Mouse (Mus musculus) cerebral cortex, adult 2 months (tissue): ENCODE measurements around the gene Lemd2.

ENCODE experiments used
- WGBS: fragments of 180-500 bp; shearing (Covaris S2); methylation state at CpG from one replicate; pipeline ENCODE4 v1.1.7; 2018; 5-methylcytosine and 5-hydroxymethylcytosine counted together

Gene Lemd2

DNA sequence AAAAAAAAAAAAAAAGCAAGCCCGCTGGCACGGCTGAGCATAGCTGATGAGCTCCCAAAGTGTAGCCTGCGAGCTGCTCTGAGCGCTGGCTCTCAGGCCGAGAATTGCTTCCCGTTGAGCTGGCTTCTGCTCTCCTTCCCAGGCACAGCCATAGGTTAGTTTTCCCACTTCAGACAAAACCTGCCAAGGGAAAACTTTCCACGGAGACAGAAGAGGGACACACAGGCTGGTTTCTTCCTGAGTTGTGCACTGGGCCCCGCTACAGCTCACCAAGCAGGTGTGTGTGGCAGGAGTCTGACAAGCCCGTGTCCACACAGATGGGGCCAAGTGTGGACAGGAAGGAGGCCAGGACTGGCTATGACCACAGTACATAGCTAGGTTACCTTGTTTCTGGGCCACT is 15.4 kb downstream of the Lemd2 start:
- 59% methylated on average over 9 of the region's 9 CpGs for WGBS

DNA sequence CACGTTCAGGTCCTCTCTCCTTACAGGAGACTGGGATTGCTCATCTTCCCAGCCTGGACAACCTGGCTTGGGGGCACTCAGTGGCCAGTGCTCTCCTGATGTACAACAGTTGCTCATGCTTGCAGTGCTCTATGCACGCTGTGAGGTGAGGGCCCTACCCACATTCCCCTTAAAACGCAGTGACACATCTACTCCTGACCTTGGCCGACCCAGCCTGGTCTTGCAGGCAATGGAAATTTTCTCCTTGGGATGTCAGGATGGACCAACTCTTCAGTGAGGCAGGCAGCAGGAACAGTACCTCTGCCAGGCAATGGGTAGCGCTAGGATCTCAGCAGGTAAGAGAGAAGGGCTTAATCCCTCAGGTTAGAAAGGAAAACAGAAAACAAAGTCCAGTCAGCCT is 17.2 kb downstream of the Lemd2 start:
- 73% methylated on average over 5 of the region's 5 CpGs for WGBS

GRCm38 (mm10) chr17:27186068-27186467 is 18.2 kb downstream of the Lemd2 start:
- WGBS, result 96% methylated on average over 3 of the region's 3 CpGs

DNA sequence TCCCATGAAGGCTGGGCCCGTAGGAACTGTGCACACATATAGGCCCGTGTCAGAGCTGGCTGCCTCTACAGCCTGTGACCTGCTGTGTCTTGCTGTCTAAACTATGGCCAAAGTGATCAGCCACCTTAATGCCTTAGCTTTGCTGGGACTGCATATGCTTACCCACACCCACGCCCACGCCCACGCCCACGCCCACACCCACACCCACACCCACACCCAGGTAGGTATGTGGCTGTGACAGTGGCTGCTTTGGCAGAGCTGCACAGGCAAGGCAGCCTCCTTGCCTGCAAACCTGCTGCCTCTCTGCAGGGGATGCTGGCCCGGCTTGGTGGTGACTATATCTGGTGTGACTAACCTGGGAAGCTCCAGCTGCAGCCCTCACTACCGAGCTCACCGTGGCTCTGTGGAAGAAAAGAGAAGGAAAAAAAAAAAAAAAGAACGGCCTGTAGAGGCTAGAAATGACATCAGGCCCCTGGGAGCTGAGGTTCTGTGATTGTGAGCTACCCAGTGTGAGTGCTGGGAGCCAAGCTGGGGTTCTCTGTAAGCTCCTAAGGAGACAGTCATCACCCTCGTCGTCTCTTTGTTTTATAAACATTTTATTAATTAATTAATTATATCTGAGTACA is 20.5 kb downstream of the Lemd2 start:
- WGBS, result 83% methylated on average over 12 of the region's 12 CpGs

GRCm38 (mm10) chr17:27182401-27182800 is 21.9 kb downstream of the Lemd2 start:
- 79% methylated on average over 5 of the region's 5 CpGs for WGBS

GRCm38 (mm10) chr17:27181666-27182065 is 22.6 kb downstream of the Lemd2 start:
- 64% methylated on average over 3 of the region's 3 CpGs for WGBS

DNA sequence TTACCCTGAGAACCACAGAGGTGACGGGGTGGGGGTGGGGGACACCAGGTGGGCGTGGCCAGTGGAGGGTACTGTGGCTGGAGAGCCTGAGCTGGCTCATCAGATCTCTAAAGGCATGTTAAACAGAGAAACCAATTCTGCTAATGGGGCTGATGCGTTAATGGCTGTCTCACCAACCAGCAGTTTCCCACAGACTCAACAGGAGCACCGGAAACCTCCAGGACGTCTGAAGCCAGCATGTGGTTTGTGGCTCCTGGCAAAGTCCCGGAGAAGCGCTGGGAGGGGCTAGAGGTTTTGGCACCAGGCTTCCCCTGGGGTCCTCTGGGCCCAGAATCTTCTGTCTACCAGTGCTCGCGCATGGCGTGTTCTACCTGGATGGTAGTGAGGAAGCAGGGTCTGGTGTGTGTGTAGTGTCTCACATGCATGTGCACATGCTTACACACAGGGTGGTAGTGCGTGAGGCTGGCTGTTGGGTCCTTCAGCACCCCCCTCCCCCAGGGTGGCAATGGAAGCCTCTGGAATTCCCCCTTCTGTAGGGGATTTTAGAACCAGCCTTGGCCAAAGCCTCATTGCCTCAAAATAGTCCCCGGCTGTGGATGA is 24.5 kb downstream of the Lemd2 start:
- WGBS, result 75% methylated on average over 12 of the region's 12 CpGs

DNA sequence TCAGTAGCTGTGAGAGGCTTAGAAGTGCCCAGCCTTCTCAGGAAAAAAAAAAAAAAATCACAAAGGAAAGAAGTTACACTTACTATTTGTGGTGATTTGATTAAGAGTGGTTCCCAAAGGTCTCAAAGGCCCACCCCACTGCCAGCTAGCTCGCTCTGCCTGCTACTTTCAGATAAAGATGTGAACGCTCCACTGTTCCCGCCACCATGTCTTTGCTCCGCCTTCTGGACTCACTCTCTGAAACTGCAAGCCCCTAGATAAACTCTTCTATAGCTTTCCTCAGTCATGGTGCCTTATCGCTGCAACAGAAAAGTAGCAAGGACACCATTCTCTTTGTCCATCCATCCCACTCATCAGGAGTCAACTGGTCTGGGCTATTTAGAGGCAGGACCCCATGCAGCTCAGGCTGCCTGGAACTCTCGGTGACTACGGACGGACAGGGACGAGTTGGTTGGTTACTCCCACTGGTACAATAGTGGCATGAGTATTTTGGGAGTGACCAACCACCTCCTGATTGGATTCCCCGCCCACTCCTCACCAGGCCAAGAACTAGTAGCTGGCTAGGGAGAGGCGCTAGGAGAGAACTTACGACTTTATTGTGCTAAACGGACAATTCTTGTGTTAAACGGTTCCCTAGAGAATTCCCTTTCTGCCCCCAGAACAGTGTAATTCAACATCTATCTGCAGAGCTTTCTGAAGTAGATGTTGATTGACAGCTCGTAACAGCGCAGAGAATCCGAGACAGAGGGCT is 25.7 kb downstream of the Lemd2 start:
- WGBS, result 93% methylated on average over 17 of the region's 17 CpGs

DNA sequence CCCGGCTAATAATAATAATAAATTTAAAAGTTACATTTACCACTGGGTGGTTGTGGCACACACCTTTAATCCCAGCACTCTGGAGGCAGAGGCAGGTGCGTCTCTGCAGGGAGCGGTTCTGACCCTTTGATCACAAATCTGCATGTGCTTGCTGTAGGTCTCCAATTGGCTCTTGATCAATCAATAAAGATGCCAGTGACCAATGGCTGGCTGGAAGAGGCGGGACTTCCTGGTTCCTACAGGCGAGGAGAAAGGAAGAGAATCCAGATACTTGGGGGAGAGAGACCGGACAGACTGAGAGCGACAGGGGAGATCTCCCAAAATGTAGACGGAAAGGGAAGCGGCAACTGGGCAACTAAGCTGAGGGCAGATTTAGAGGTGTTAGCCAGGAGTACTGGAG is 26.2 kb downstream of the Lemd2 start:
- 87% methylated on average over 9 of the region's 9 CpGs for WGBS

DNA sequence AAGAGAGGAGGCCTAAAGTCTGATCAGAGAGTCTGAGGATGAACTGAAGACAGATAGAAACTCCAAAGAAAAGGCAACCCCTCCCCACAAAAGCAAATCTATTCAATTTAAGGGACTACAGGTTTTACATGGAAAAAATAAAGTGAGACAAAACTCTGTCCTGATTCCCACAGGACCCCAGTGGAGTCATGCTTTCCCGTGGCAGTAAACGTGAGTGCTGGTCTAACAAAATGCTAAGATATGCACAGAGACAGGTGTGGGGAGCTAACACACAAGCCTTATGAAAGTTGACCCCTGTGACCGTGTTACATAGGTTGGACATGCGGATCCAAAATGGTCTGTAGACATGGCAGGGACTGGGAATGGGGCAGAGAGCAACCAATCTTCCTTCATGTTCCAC is 27.5 kb downstream of the Lemd2 start:
- 96% methylated on average over 4 of the region's 4 CpGs for WGBS

DNA sequence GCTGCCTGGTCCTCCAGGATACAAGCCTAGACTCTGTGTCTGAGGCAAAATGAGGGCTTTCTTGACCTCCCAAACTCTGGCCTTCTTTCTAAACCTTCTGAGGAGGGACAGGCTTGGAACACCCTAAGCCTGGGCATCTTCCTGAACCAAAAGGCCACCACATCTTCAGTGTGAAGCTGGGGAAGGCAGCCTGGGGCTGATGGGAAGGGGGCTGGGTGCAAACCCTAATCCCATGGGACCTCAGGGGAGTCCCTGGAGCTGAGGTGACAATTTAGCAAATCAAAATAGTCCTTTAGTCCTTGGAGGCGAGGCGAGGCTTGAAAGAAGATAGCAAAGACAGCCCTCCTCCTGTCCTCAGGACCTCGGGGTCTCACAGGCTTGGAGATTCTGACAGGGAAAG is 28.0 kb downstream of the Lemd2 start:
- 82% methylated on average over 3 of the region's 3 CpGs for WGBS

DNA sequence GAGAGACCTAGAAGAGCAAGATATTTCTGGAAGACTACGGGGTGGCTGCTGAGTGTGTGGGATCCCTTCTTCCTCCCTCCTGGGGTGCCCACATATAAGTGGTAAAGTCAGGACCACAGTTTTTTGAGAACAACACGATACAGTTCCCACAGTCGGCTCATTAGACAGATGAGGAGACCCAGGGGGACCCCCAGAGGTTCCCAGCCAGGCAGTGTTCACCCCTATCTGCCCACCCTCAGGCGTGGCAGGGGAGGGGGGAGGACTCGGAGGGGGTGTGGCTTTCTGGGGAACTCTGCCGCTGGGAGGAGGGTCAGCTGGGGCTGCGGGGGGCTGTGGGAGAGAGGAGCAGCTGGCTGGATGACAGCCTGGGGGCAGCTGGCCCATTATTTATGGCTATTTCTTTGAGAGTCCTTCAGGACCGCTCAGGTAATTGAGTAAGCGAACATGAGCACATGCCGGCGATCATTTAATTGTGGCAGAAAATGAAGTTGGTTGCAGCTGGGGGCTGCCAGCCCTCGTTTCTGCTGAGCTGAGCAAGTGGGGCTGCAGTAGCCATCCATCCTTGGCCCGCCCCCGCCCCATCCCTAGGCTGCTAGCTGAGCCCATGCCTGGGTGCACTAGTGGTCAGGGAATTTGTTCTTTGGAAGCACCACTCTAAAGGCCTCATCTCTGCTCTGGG is 28.9 kb downstream of the Lemd2 start:
- WGBS, result 38% methylated on average over 14 of the region's 14 CpGs

DNA sequence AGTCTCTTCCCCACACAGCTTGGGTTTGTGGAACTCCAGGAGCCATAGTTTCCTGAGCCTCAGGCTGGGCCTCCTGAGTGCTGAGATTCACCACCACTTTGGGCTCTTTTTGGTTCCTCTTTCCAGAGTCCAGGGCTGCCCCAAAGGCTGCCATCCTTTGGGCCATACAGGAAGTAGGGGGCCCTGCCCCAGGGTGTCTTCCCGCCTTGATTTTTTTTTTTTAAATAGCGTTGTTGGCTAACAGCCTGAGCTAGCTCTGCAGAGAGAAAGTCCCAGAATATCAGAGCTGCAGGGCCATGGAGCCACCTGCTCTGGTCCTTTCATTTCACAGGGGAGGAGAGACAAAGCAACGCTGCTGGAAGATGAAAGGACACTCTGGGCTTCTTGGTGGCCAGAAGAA is 30.6 kb downstream of the Lemd2 start:
- WGBS, result 38% methylated on average over 3 of the region's 3 CpGs

DNA sequence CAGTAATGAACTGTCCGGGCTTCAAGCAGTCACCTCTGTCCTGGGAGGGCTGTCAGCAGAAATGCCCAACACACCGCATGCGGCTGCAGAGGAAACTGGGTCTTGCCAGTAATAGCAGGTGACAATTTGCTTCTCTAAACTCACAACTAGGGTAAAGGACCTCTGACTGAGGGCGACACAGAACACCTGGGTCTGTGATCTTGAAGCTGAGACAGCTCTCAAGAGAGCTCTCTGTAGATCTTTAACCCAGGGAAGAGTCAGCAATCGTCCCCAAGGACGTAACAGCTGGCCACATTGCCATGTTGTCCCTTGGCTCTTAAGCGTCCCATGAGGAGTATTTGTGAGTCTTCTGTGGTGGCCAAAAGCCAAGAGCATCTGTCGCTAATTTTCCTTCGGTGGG is 31.8 kb downstream of the Lemd2 start:
- WGBS, result 81% methylated on average over 9 of the region's 9 CpGs

DNA sequence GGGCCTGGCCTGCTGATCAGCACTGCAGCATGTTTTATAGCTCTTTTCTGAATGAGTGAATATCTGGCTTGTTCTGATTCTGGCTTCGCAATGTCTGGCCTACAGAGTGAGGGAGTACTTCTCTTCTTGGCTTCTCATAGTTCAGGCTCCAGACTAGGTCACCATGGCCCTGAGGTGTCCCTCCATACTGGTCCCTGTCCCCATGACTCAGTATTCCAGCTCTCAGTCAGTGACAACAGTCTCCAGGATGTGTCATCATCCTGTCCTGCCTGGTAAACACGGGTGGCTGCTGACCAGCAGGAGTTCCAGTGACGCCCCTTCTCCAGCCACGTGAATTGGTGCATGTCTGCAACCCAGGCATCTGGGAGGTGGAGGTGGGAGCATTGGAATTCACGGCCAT is 33.1 kb downstream of the Lemd2 start:
- 75% methylated on average over 5 of the region's 5 CpGs for WGBS

- 70% methylated on average over 11 of the region's 11 CpGs for WGBS
These were observed 34.1 kb downstream of the Lemd2 start for GRCm38 (mm10) chr17:27169952-27170695.

DNA sequence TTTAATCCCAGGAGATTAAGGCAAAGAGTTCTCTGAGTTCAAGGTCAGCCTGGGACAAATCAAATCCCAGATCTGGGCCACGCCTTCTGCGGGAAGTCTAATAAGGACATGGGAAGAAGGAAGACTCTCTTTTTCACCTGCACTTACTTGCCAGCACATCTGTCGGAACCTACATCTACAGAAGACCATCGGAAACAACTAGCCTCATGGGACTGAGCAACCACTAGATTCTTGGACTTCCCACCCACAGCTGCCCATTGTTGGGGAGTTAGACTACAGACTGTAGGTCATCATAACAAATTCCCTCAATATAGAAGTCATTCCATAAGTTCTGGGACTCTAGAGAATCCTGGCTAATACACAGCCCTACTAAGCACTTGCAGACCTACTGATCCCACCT is 35.7 kb downstream of the Lemd2 start:
- WGBS, result over 99% methylated on average over 4 of the region's 4 CpGs

DNA sequence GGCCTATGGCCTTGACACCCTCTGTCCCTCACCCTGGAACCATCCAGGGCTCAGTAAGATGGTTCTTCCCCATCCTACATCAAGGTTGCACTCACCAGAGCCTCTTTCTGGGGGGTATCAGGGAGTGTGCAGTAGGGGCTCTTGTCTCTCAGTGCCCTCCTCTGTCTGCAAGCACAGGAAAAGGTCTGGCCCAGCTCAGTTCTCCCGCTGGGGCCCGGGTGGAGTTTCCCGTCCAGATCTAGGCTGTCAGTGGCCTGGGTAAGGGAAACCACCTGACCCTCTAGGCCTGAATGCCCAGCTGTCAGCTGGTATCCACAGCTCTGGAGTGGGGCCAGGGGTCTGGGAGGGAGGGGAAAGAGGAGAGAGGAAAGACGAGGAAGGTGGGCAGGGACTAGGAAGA is 36.7 kb downstream of the Lemd2 start, which contains the start of gene Ip6k3:
Gene Ip6k3 (minus strand): TSS at position 251 of the 400 bp plus-strand sequence.
- 43% methylated on average over 4 of the region's 4 CpGs for WGBS

- 86% methylated on average over 6 of the region's 6 CpGs for WGBS
These were observed 37.4 kb downstream of the Lemd2 start for GRCm38 (mm10) chr17:27166901-27167300.

DNA sequence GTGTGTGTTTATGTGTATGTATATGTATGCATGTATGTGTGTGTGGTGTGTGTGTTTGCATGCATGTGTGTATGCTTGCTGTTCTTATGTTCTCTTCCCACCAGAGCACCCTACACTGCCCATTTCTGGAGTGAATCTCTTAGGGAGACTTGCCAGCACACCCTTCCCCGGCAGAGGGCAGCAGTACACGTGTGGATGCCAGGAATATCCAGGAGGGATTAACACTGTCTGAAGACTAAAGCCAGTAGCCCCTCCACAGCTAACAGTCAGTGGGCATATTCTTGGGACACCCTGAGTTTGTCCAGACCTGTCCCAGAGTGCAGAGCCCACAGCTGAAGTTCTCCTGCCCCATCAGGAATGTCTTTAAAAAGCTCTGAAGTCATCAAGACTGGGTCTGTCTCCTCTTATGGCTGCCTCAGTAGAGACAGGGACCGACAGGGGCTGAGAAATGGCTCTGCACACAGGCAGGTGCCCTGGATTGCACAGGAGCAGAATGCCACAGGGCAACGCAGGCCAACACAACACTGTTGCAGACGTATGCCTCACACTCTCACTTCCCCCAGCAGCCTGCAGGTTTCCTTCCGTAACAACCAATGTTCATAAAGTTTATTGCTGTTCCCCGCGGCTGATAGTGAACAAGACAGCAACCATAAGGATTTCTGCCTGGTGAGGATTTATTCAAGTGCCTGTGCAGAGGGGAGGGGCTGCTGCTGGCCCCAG is 39.1 kb downstream of the Lemd2 start:
- 51% methylated on average over 8 of the region's 8 CpGs for WGBS

DNA sequence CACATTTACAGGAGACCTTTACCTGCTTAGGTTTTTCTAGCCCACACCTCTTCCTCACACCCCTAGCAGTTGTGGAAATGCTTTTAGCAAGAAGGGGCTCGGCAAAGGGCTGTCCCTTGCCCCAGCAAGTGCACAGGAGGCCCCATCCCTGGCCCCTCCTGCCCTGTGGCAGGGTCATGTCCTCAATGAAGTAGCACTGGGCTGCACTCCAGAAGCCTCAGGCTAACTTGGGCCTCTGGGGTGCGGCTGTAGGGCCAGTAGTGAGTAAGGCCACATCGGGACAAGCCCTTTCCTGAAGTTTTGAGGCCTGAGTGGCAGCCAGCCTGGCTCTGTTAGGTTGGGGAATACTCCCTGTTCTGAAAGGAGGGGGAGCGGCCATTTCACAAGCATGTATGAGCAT is 43.4 kb downstream of the Lemd2 start:
- 79% methylated on average over 4 of the region's 4 CpGs for WGBS
